Mouse (Mus musculus) cortical plate, adult 2 months (tissue): ENCODE results near the gene Pirt.

Experiments
- CTCF ChIP-seq: fragments of 200-500 bp; IDR thresholded peaks from 2 replicates; pipeline ENCODE4 v1.5.1; 2011; ENCODE audit warnings: mild to moderate bottlenecking, control low read depth, low read length; ENCODE audit not compliant: insufficient read depth; ENCODE audit errors: extremely low read depth
- POLR2A ChIP-seq: fragments of 200-500 bp; IDR thresholded peaks from 2 replicates; pipeline ENCODE4 v1.6.1; 2011; ENCODE audit warnings: mild to moderate bottlenecking, low read length, control low read depth; ENCODE audit not compliant: insufficient read depth; ENCODE audit errors: extremely low read depth

GRCm38 (mm10) chr11:66934428-66935173, 22.8 kb downstream of the Pirt start:
- TF ChIP-seq POLR2A = no peak
- no peak for TF ChIP-seq CTCF
